Mouse (Mus musculus): ENCODE results near the gene Rbpj.
"Not testable (repeated sequence)": the region's sequence is repeated elsewhere in the genome, so short reads cannot be mapped to it uniquely, and the experiment has no call there.

Rbpj gene

DNA sequence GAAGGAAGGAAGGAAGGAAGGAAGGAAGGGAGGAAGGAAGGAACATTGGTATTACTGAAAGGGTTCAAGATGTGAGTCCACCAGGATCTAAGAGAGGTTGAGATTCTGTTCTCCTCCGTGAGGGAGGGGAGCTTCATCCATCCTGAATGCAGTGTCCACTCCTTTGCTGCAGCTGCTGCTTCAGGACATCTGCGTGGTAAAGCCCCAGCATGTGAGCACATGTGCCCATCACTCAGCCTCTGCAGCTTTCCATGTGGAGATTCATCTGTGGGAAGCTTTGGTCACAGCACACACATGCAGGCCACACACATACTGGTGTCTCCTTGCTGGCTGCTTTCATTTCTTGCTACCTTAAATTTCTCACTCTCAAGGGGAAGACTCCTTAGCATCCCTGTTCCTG lies 50.5 kb downstream of the Rbpj start:
- no peak for DNase-seq

DNA sequence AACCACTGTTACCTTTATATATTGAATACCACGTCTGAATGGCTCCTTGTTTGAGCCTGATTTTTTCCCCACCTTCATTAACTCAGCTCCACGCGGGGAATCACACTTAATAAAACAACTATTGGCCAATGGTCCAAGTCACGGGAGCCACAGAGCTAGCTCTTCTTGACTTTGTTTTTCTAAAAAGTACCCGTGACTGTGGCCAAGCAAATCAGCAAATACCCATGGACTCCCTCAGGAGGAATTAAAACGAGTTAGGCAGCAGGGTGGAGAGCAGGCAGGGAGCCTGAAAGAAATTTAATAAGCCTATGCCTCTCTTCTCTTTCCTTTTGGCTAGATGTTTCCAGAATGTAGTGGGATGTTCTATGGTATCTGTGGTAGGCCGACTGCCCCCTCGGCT lies 51.9 kb downstream of the Rbpj start:
- no peak for DNase-seq

DNA sequence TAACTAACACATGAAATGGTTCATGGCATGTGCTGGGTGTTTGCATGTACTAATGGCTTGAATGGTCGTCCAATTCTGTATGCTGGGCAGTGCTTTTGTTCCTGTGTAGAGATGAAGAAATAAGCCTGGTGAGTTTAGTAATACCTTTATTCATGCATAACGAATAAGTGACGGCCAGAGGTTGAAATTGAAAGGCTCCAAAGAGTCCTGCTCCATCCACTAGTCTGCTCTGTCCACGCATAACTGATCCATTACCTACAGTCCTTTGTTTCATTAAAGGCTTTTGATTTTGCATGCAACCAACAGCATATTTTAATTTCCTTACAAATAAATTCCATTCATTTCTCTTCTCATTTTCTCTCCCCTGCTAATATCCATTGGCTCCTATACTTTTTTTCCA lies 53.2 kb downstream of the Rbpj start:
- DNase-seq = no peak

DNA sequence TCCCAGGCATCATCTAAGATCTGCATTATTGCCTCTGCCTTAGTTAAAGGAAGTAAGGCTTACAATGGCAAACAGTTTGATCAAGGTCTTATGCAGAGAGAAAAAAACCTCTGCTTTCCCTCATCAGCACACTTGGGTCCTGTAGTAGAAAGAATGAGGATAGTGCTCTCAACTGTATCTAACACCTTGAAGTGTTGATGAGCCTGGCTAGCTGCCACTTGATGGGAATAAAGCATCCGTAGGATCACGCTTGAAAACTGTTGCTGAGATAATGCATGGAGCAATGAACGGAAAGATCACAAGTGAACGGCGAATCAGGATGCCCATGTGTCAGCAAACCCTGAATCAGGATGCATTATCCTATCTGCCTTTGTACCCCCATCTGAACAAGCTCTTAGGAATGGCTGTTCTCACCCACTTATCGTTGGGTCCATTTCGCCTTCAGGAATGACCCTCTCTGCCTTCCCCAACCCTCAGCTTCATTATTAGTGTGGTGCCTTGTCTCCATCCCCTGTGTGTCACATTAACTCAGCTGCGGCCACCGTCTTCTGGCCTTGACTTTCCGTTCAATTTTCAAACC lies 54.1 kb downstream of the Rbpj start:
- DNase-seq = no peak

DNA sequence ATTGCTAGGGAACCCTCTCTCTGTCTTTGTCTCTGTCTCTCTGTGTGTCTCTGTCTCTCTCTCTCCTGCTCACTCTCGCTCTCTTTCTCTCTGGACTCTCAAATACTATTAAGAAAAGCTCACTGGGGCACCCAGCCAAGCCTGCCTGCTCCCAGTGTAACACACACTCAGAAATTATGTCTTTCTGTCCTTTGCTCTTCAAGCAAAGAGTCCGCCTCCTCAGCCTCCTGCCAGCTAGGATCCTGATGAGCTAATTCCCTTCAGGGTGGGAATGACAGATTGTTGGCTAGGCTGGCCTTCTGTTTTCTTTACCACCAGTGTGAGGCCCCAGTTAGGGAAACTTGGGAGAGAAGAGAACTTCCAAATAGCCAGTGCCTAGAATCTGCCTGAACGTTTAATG lies 57.1 kb downstream of the Rbpj start:
- DNase-seq = peak; percentile 13

DNA sequence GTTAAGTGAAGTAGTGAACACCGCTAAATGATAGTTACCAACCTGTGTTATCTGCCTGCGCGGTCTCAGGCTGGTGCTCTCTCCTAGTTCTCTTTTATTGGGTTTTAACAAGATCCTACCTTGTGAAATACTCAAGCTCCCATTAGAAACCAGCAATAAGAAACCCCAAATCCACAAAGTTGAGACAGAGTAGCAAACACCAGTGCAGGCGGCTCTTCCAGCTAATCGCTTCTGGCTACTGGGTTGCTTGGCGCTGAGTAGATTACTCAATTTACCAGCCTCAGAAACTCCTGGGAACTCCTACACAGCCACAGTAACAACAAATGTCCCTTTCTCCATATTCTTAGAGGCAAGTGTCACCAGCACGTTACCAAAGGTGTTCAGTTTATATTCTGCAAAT lies 58.2 kb downstream of the Rbpj start:
- DNase-seq = no peak

DNA sequence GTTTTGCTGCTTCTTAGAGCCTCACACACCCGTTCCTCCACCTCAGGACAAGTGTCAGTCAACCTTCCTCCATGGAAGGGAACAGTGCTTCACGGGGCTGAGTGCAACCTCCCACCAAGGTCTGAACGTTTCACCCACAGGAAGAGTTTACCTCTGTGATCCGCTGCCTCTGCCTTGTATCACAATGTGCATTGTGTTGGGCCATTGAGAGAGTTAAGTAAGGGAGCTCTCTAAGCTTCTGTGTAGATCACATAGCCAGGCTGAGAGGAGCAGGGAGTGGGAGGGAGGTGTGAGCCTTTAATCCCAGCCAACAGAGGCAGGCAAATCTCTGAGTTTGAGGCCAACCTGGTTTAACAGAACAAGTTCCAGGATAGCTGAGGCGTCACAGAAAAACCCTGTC lies 58.9 kb downstream of the Rbpj start:
- no peak for DNase-seq

DNA sequence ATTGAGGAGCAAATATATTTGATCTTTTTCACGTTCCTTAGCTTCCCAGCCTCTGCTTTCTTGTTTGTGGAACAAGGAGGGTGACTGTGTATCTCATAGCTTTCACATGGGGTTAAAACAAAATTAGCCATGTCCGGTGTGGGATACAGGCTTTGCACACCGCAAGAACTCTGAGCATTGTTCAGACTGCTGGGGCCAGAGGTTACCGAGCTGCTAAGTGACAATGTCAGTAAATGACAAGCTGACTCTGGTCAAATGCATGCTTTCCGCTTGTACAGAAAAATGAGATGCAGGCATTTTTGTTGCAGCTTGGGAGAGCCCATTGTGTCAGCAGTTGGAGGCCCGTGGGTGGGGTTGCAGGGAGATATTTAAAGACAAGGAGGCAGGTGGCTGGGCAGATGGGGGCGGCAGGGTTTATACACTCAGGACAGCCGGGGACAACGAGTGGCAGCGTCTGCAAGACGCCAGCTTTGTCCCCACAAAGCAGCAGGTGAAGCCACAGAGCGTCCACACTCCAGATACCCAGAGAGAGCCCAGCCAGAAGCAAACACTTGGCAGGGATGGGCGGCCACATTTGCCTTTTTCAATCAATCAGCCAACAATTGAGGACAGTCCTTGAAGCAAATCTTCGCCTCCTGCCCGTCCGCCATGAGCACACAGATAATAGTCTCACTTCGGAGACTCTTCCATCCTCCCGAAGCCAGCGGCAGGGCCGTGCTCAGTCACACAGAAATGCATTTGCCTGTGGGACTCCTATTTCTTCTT lies 59.5 kb downstream of the Rbpj start:
- peak; percentile 77 for DNase-seq

DNA sequence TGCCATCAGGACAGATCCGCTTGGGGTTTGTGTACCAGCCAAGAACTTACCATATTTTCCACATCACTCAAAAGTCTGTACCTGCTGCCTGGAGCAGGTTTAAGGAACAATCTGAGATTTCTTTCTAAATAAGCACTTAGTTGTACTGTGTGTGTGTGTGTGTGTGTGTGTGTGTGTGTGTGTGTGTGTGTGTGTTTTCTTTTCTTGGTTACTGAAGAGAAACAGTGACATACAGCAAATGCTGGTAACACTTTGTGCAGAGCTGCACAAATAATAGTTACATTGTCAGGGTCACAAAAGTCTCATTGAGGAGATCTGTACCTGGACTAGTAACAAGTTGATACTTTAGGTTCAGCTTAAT lies 60.1 kb downstream of the Rbpj start:
- DNase-seq = no peak

DNA sequence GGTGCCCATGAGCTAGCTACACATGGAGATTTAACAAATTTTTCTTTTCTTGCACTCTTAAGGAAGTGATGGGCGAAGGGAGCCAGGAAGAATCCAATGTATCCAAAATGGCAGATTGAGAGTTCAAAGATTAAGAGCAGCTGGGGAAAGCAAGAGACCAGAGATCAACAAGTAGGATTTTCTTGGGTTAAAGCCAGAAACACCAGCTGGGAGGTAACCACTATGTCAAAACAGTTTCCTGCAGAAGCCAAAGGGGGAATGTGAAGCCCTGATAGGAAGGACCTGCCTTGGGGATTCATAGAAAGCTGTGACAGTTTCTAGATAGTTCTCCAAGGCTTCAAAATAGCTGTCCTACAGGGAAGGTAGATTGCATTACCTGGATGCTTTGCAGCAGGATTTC lies 63.9 kb downstream of the Rbpj start:
- no peak for DNase-seq

DNA sequence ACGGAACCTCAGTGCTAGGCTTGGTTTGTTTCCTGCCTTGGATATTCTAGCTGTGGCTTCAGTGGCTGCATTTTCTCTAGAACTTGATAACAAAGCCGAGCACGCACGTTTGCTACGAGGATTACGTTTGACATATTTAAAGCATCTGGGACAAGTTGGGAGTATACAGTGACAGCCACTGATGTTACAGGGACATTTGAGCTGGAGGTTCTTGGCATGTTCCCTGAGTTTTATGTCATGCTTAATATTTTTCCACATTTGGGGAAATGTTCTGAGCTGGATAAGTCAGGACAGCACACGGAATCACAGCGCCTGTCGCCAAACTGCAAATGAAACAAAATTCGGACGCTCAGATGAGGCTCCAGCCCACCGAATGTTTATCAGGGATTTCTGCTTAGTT lies 69.1 kb downstream of the Rbpj start:
- DNase-seq = no peak

DNA sequence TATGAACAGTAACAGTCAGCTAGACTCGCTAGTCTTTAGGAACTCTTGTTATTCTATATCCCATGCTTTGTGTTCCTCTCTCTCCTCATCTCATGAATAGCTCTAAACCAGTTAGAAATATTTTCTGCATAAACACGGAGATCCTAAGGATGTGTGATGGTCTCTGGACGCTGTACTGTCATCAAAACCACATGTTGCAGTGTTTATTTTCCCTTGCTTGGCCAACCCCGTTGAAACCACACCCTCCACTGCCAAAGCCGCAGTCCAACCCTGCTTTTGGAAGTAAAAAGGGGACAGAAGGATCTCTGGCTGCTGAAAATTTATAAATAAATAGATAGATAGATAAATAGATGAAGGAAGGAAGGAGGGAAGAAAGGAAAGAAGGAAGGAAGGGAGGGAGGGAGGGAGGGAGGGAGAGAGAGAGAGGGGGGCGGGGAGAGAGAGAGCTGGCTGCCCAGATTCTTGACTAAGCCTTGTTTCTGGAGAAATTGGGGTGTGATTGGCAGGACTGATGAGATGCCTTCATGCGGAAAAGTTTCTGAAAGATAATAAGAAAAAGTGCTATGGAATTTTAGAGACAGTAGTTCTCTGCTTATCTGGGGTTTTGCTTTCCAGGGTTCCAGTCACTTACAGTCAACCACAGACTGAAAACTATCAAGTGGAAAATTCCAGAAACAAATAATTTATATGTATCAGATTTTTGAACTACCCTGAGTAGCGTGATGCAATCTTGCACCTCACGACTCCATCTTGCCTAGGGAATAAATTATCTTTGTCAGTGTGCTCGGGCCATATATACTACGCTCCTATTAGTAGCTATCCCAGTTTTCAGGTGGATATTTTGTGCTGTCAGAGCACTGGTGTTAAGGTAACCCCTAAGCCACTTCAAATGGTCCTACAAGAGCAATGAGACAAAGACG lies 70.9 kb downstream of the Rbpj start:
- no peak for DNase-seq

DNA sequence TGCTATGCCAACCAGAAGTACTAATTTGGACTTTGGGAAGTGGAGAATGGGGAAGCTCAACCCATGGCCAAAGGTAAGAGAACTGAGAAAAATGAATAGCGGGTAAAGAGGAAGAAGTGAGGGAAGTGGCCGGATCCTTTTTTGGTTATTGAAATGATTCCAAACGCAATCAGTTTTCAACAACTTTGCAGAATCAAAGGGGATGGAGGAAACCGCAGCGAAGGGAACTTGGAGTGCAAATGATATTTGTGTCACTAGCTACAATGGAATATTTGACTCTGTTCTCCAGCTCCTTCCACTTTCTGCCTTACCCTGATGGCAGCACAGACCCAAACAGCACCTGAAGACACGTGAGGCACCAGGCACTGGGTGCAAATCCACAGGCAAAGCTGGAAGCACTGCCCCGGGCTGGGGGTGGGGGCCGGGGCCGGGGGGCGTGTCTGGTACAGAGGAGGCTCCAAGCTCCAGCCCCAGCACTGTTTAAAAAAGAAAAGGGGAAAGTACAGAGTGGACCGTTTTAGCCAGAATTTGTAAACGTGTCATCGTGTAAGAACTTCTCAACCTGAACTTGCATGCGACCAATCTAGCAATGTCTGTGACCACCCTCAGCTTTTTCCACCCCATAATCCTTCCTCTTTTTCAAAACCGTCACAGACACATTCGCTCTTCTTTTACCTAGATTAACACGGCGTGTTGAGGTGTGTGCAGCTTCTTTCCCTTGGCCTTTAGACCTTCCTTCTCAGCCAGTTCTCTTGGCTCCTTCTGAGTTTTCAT lies 74.1 kb downstream of the Rbpj start:
- no peak for DNase-seq

DNA sequence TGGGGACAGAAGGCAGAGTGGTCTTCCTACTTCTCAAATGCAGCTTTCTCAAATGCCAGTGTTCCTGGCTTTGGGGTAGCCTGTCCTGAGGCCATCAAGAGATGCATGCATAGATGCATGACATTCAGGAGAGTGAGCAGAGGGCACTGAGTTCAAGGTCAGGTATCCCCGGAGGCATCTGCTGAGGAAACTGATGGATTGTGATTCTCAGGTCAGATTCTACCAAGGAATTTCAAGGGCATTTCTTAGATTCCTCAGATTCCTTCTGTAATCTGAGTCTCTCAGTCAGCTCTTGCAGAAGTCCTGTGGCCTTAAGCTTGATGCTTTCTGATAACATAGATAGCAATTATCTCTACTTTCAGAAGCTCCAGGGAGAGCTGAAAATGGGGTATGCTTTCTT lies 76.1 kb downstream of the Rbpj start:
- DNase-seq = no peak

DNA sequence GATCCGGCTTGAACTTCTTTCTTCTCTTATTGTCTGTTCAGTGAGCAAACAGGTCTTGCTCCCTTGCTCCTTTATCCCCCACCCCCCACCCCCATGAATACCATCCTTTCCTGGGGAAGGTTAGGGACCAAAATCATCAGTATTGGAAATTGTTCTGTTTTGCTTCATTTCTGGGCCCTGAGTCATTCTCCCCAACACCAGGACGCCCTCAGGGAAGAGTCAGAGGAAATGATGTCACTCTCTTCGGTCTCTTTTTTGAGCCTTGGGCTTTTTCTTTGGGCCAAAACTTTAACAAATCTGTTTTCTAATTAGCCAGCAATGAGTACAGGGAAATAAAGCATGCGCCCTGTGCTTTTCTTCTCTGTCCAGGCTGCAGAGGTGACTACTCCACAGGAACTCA lies 77.4 kb downstream of the Rbpj start:
- DNase-seq = no peak

DNA sequence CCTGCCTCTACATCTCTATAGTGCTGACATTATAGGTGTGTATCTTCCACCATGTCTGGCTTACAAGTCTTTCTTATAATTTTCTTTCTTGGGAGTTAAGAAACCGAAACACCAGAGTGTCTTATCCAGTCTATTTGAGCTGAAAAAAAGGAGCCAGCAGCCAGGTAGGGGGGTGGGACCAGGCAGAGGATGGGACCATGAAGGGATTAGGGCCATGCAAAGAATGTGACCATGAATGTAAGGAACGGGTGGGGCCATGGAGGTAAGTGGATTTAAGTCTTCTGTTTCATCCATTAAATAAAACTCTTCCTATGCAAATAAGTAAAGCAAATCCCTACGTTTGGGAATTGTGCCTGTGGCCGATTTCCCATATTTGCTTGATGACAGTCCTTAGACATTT lies 78.0 kb downstream of the Rbpj start:
- no peak for DNase-seq

DNA sequence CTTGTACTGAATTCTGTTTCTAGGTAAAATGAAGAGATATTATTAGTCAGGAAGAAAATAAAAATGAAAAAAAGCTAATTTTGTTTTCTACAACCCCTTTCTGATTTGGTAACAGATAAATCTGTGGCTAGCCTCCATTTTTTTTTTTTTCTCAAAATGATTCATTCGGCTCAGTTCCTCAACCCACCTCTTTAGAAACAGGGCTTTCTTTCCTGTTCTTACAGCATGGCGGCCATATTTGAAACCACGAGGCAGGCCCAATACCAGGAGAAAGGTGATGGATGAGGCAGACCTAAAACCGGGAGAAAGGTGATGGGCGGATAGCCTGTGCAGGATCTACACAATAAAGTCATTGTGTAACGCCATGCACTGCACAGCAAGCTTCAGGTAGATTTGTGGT lies 80.5 kb downstream of the Rbpj start:
- no peak for DNase-seq

DNA sequence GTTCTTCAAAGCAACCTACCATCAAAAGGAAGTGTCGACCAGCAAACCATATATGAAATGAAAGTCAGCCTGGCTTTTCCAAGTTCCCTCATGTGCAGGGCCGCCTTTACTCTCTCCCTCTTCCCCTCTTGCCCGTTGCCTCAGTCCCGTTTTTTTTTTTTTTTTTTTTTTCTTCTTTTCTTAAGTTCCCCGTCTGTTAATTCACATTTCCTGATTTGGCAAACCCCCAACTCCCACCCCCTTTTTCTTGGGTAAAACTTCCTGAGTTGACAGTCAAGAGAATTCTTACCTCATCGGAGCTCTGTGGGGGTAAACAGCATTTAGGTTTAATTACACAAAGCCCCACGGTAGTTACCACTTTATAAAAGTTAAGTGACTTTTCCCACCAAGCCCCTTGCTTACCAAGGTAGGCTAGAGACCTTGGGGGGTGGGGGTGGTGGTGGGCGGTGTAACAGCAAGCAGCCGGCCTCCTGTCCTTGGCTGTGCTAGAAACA lies 81.1 kb downstream of the Rbpj start:
- no peak for DNase-seq

DNA sequence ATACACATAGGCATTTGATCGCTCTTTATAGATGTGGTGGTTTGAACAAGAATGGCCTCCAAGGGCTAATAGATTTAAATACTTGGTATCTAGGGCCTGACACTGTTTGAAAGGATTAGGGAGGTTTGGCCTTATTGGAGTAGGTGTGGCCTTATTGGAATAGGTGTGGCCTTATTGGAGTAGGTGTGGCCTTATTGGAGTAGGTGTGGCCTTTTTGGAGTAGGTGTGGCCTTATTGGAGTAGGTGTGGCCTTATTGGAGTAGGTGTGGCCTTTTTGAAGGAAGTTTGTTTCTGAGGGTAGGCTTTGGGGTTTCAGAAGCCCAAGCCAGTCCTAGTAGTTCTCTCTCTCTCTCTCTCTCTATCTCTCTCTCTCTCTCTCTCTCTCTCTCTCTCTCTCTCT lies 84.4 kb downstream of the Rbpj start:
- DNase-seq = not testable (repeated sequence)

DNA sequence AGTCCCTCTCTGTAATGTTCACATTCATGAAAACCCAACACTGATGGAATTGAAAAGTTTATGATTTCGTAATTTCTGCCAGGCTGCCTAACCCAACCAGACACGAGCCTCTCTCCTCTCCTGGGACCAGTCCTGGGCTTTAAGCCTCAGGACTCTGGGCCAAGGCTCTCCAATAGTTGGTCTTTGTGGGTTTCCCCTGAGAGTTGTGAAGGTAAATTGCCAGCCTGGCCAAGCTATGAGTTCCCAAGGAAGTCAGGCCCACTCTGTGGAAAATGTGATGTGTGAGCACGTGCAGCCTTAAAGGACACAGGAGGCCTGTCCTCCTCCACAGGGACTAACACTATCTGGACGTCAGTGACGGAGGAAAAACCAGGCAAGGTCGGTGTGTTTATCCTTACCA lies 85.4 kb downstream of the Rbpj start:
- DNase-seq = no peak

DNA sequence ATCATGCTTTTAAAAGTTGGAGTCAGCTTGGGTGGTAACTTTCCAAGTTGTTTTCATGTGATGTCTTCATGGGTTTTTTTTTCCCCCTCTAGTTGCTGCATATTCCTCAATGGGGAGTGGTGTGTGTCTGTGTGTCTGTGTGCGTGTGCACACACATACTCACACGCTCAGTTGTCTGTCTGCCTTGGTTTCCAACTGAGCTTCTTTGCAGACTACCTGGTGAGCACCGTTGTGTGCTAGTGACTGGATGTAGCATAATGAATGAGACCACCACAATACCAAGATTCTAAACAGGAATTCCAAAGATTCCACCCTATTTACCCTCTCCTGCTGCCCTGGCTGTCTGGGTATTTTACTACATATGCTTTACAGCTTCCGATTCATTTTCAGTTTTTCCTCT lies 86.0 kb downstream of the Rbpj start:
- DNase-seq = no peak

DNA sequence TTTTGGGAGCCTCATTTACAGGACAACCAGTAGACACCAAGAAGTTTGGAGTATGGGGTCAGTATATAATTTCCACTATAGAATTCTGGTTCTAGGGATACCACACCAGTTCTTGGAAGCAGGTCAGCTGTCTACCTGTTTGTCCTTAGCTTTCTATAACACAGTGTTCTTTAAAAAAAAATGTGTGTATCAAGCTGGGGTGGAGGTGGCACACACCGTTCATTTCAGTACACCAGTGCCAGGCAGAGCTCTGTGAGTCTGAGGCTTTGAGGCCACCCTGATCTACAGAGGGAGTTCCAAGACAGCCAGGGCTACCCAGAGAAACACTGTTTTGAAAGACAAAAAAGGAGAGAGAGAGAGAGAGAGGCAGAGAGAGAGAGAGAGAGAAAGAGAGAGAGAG lies 87.3 kb downstream of the Rbpj start:
- DNase-seq = no peak

DNA sequence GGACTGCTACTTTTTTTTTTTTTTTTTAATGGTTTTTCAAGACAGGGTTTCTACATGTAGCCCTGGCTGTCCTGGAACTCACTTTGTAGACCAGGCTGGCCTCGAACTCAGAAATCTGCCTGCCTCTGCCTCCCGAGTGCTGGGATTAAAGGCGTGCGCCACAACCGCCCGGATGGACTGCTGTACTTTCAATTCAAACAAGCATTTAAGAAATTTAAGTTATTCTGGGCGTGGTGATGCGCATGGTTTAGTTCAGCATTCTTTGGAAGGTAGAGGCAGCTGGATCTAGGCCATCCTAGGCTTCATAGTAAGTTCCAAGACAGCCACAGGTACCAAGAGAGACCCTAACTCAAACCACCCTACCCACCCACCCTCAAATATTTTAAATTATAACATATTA lies 88.2 kb downstream of the Rbpj start:
- DNase-seq = no peak
